Mouse (Mus musculus): ENCODE measurements around the gene Clec1b. TPM values are rescaled to one million over a fixed set of nuclear protein-coding genes. Genes with fewer than 3 reads are reported as not detected.

Clec1b gene
- total RNA-seq (2021): not detected

- DNase-seq (ENCODE audit: extremely low spot score in 1 of 2, low spot score in 1 of 2): no peak
Observed at GRCm38 (mm10) chr6:129396997-129397396, at the start of gene Clec1b. TSS of gene Clec1b (plus strand) at chr6:129397297.

- DNase-seq (ENCODE audit: extremely low spot score in 1 of 2, low spot score in 1 of 2): no peak
Observed at GRCm38 (mm10) chr6:129349524-129350352, 47.4 kb upstream of the Clec1b start.

- DNase-seq (ENCODE audit: extremely low spot score in 1 of 2, low spot score in 1 of 2): no peak
Observed at GRCm38 (mm10) chr6:129351091-129351490, 46.0 kb upstream of the Clec1b start.

- no peak for DNase-seq (ENCODE audit: extremely low spot score in 1 of 2, low spot score in 1 of 2)
Observed at GRCm38 (mm10) chr6:129355774-129356173, 41.3 kb upstream of the Clec1b start.

GRCm38 (mm10) chr6:129356430-129356829 lies 40.7 kb upstream of the Clec1b start:
- no peak for DNase-seq (ENCODE audit: extremely low spot score in 1 of 2, low spot score in 1 of 2)

GRCm38 (mm10) chr6:129359515-129359914 lies 37.6 kb upstream of the Clec1b start:
- DNase-seq (ENCODE audit: extremely low spot score in 1 of 2, low spot score in 1 of 2): no peak

GRCm38 (mm10) chr6:129363942-129364341 lies 33.2 kb upstream of the Clec1b start:
- no peak for DNase-seq (ENCODE audit: extremely low spot score in 1 of 2, low spot score in 1 of 2)

- DNase-seq (ENCODE audit: extremely low spot score in 1 of 2, low spot score in 1 of 2): peak in 1 of 2 experiments; percentile 38
Observed at GRCm38 (mm10) chr6:129365959-129366359, 31.1 kb upstream of the Clec1b start.

GRCm38 (mm10) chr6:129369374-129370132 lies 27.5 kb upstream of the Clec1b start:
- no peak for DNase-seq (ENCODE audit: extremely low spot score in 1 of 2, low spot score in 1 of 2)

GRCm38 (mm10) chr6:129374937-129375471 lies 22.1 kb upstream of the Clec1b start:
- no peak for DNase-seq (ENCODE audit: extremely low spot score in 1 of 2, low spot score in 1 of 2)

- no peak for DNase-seq (ENCODE audit: extremely low spot score in 1 of 2, low spot score in 1 of 2)
Observed at GRCm38 (mm10) chr6:129380454-129380853, 16.6 kb upstream of the Clec1b start.

- DNase-seq (ENCODE audit: extremely low spot score in 1 of 2, low spot score in 1 of 2): no peak
Observed at GRCm38 (mm10) chr6:129381736-129382135, 15.4 kb upstream of the Clec1b start.

- DNase-seq (ENCODE audit: extremely low spot score in 1 of 2, low spot score in 1 of 2): no peak
Observed at GRCm38 (mm10) chr6:129383466-129383865, 13.6 kb upstream of the Clec1b start.

- no peak for DNase-seq (ENCODE audit: extremely low spot score in 1 of 2, low spot score in 1 of 2)
Observed at GRCm38 (mm10) chr6:129385000-129385399, 12.1 kb upstream of the Clec1b start.

- DNase-seq (ENCODE audit: extremely low spot score in 1 of 2, low spot score in 1 of 2): no peak
Observed at GRCm38 (mm10) chr6:129385774-129386173, 11.3 kb upstream of the Clec1b start, which contains the start of gene Clec12b. TSS of gene Clec12b (minus strand) at chr6:129385874.

- DNase-seq (ENCODE audit: extremely low spot score in 1 of 2, low spot score in 1 of 2): no peak
Observed at GRCm38 (mm10) chr6:129393087-129393720, 3.9 kb upstream of the Clec1b start.

- no peak for DNase-seq (ENCODE audit: extremely low spot score in 1 of 2, low spot score in 1 of 2)
Observed at GRCm38 (mm10) chr6:129393732-129394131, 3.4 kb upstream of the Clec1b start.

- DNase-seq (ENCODE audit: extremely low spot score in 1 of 2, low spot score in 1 of 2): no peak
Observed at GRCm38 (mm10) chr6:129399945-129400344, 2.8 kb downstream of the Clec1b start.

- DNase-seq (ENCODE audit: extremely low spot score in 1 of 2, low spot score in 1 of 2): no peak
Observed at GRCm38 (mm10) chr6:129402404-129402803, 5.3 kb downstream of the Clec1b start.

- no peak for DNase-seq (ENCODE audit: extremely low spot score in 1 of 2, low spot score in 1 of 2)
Observed at GRCm38 (mm10) chr6:129403391-129403790, 6.3 kb downstream of the Clec1b start.

GRCm38 (mm10) chr6:129405999-129406398 lies 8.9 kb downstream of the Clec1b start:
- no peak for DNase-seq (ENCODE audit: extremely low spot score in 1 of 2, low spot score in 1 of 2)

Measured in layer of hippocampus, postnatal 25 days (tissue).